Comparison of ENCODE assay signal across 10 mouse cellular contexts in genomic region chr7:110271814-110272213, GRCm38 (mm10). TPM values are rescaled to one million over a fixed set of nuclear protein-coding genes. Genes with fewer than 3 reads are reported as not detected.
DNase-seq lines count a peak whose midpoint lies in the region; ATAC-seq and TF ChIP-seq lines count a peak whose summit lies in the region.
"Had no signal": no experiment of that assay in that cellular context is flagged by ENCODE, and none has a peak within 500 bp of the region (broad histone marks: within the 10 kb centered on the region; RNA-seq: fewer than 3 reads in every experiment).

No protein-coding gene starts in this region.

- no peak; the same call in 1 of the 2 replicates for ATAC-seq in heart, embryonic 13.5 days (ENCODE audit: extremely low read depth, insufficient number of reproducible peaks, low FRiP score, low TSS enrichment)
- no peak for ATAC-seq in midbrain, embryonic 14.5 days (ENCODE audit: low FRiP score, low TSS enrichment)
- ATAC-seq in kidney, postnatal 0 days (replicated peaks; ENCODE audit: low FRiP score, low read depth), result peak; percentile 90
- ATAC-seq: hindbrain, embryonic 16.5 days had no signal

- 0 out of 2 replicates have a peak, but pooled peaks cover 2% of the 10 kb centered on the region for H3K27me3 ChIP-seq in heart, embryonic 13.5 days (replicated peaks)
- H3K27me3 ChIP-seq in midbrain, embryonic 10.5 days (ENCODE audit: low read depth, poor library complexity, severe bottlenecking), result no peaks in the 10 kb centered on the region
- H3K27me3 ChIP-seq in midbrain, embryonic 14.5 days (ENCODE audit: control insufficient read depth, insufficient read depth, low read length), result no peaks in the 10 kb centered on the region
- no peaks in the 10 kb centered on the region for H3K27me3 ChIP-seq in kidney, postnatal 0 days (ENCODE audit: insufficient read depth, low read length)
- H3K27me3 ChIP-seq: limb, embryonic 13.5 days had no signal

- peaks cover 75% of the 10 kb centered on the region for H3K36me3 ChIP-seq in heart, embryonic 13.5 days
- H3K36me3 ChIP-seq in midbrain, embryonic 10.5 days, result peaks cover 54% of the 10 kb centered on the region
- H3K36me3 ChIP-seq in midbrain, embryonic 14.5 days (ENCODE audit: control insufficient read depth, insufficient read depth, low read length), result no peaks in the 10 kb centered on the region
- H3K36me3 ChIP-seq in kidney, postnatal 0 days (ENCODE audit: insufficient read depth, low read length), result peaks cover 25% of the 10 kb centered on the region

- no peak for DNase-seq in heart, postnatal 36 days
- DNase-seq in midbrain, embryonic 10.5 days (ENCODE audit: low spot score), result no peak
- DNase-seq in midbrain, embryonic 14.5 days, result no peak
- peak; percentile 69 for DNase-seq in kidney, postnatal 0 days (ENCODE audit: low spot score)
- DNase-seq in gastrocnemius, adult 8-10 months (ENCODE audit: low spot score in 2 of 2), result no peak
- DNase-seq in cerebellum, postnatal 4 days (ENCODE audit: low spot score in 2 of 2), result no peak
- DNase-seq: cerebellum, adult 9-11 months had no signal

- H3K4me1 ChIP-seq in heart, embryonic 13.5 days, result peaks cover 17% of the 10 kb centered on the region; the same call in 1 of the 2 replicates
- no peaks in the 10 kb centered on the region for H3K4me1 ChIP-seq in midbrain, embryonic 10.5 days
- H3K4me1 ChIP-seq in midbrain, embryonic 14.5 days (ENCODE audit: control insufficient read depth, insufficient read depth, low read length), result no peaks in the 10 kb centered on the region
- peaks cover 2% of the 10 kb centered on the region; the same call in 1 of the 2 replicates for H3K4me1 ChIP-seq in kidney, postnatal 0 days (replicated peaks; ENCODE audit: insufficient read depth, low read length)
- H3K4me1 ChIP-seq: limb, embryonic 13.5 days had no signal

- TF ChIP-seq CTCF in kidney, postnatal 0 days (IDR thresholded peaks at IDR 0.05; ENCODE audit: low read depth), result no peak; the same call in 1 of the 2 replicates

- no peaks in the 10 kb centered on the region for H3K9me3 ChIP-seq in heart, embryonic 13.5 days
- H3K9me3 ChIP-seq in midbrain, embryonic 10.5 days (replicated peaks), result no peaks in the 10 kb centered on the region
- no peaks in the 10 kb centered on the region for H3K9me3 ChIP-seq in midbrain, embryonic 14.5 days (ENCODE audit: control insufficient read depth, low read length)
- no peaks in the 10 kb centered on the region for H3K9me3 ChIP-seq in kidney, postnatal 0 days (replicated peaks; ENCODE audit: low read length)
- H3K9me3 ChIP-seq: limb, embryonic 13.5 days had no signal

- 0 out of 2 replicates have a peak overlapping the region, but pooled peaks have one; percentile 30 for H3K9ac ChIP-seq in heart, embryonic 13.5 days
- no peak overlapping the region for H3K9ac ChIP-seq in midbrain, embryonic 14.5 days (replicated peaks; ENCODE audit: low read length)
- H3K9ac ChIP-seq in kidney, postnatal 0 days (ENCODE audit: low read depth, low read length), result no peak overlapping the region
- H3K9ac ChIP-seq: limb, embryonic 13.5 days had no signal

- H3K4me2 ChIP-seq in heart, embryonic 13.5 days, result no peak overlapping the region
- H3K4me2 ChIP-seq in midbrain, embryonic 14.5 days (ENCODE audit: low read length), result no peak overlapping the region
- no peak overlapping the region for H3K4me2 ChIP-seq in kidney, postnatal 0 days (ENCODE audit: low read length)
- H3K4me2 ChIP-seq: limb, embryonic 13.5 days had no signal

- intact Hi-C loops in heart, postnatal 36 days (cut with DNase I), result no loop called here

- peak overlapping the region; percentile 48 for H3K27ac ChIP-seq in heart, embryonic 13.5 days (replicated peaks)
- H3K27ac ChIP-seq in midbrain, embryonic 10.5 days (replicated peaks), result 0 out of 2 replicates have a peak overlapping the region, but pooled peaks have one; percentile 28
- H3K27ac ChIP-seq in midbrain, embryonic 14.5 days (replicated peaks; ENCODE audit: low read depth, low read length), result no peak overlapping the region
- peak overlapping the region; percentile 82 for H3K27ac ChIP-seq in kidney, postnatal 0 days
- H3K27ac ChIP-seq: limb, embryonic 13.5 days had no signal

- H3K4me3 ChIP-seq in heart, embryonic 13.5 days, result no peak overlapping the region
- no peak overlapping the region for H3K4me3 ChIP-seq in midbrain, embryonic 10.5 days
- no peak overlapping the region for H3K4me3 ChIP-seq in midbrain, embryonic 14.5 days (replicated peaks; ENCODE audit: low read depth, low read length)
- H3K4me3 ChIP-seq in kidney, postnatal 0 days (replicated peaks; ENCODE audit: low read depth, low read length), result no peak overlapping the region
- H3K4me3 ChIP-seq: limb, embryonic 13.5 days had no signal

- 61% methylated on average over 9 of the region's 9 CpGs for WGBS in heart, embryonic 13.5 days
- WGBS in midbrain, embryonic 10.5 days, result 67% methylated on average over 9 of the region's 9 CpGs
- 72% methylated on average over 9 of the region's 9 CpGs for WGBS in midbrain, embryonic 14.5 days
- 33% methylated on average over 9 of the region's 9 CpGs for WGBS in kidney, postnatal 0 days

RNA-seq across cellular contexts. Expression of gene Swap70, which starts 50.3 kb away (rescaled TPM):
- 18.6 and 20.7 TPM in 2 replicates for polyA plus RNA-seq in heart, embryonic 13.5 days (2015; fragmentation: Nextera tagmentation; extraction: Ambion mirVana)
- total RNA-seq in heart, postnatal 36 days (2021), result 10 to 100 TPM; 12.9 to 15.3 TPM
- 25.3 and 26.0 TPM in 2 replicates for polyA plus RNA-seq in midbrain, embryonic 10.5 days (2016; fragmentation: Nextera tagmentation; extraction: Ambion mirVana)
- polyA plus RNA-seq in midbrain, embryonic 14.5 days (2014; fragmentation: Nextera tagmentation; extraction: Ambion mirVana), result 3.7 and 8.4 TPM in 2 replicates
- polyA plus RNA-seq in kidney, postnatal 0 days (2015; fragmentation: Nextera tagmentation; extraction: Ambion mirVana), result 23.3 and 26.0 TPM in 2 replicates
- total RNA-seq in gastrocnemius, adult 8-10 months (2022), result 1 to 10 TPM; 4.5 to 6.0 (median 5.4) TPM
